Mouse (Mus musculus): Measurements from ENCODE around the gene Cd34.

DNA sequence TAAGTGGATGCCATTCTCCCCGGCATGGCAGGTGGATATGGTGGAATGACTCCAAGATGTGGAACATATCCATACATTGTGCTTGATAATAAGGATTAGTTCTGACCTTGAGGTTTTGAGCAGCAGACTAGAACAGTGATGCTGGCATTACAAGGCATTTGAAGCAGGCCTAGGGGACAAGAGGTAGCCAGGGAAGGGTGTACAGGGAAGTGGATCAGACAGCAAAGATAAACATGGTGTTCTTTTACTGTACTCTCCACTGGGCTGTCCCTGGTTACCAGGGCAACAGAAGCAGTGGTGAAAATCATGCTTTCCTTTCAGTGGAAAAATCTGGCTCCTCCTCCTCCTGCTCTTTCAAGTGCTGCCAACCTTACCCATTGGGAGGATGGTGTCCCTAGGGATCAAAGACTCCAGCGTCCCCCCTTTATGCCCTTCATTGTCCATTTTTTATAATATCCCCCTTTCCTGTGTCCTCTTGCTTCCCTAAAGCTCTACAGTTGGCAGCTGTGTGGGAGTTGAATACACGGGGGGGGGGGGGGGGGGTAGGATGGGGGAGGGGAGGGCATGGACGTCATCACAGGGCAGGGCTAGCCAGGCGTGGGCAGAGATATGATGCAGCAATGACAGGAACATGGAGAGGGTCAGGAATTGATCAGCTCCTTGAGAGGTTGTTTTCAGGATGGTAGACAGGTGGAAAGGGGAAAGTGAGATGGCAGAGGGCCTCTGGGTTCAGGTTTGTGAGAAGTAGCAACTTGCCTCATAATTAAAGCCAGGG, 39.5 kb downstream of the Cd34 start:
- no peak for TF ChIP-seq CTCF (conservative IDR thresholded peaks at IDR 0.05; ENCODE audit: low read length)
- TF ChIP-seq NANOG (IDR thresholded peaks at IDR 0.05; ENCODE audit: borderline replicate concordance, low read length), result no peak
